Mouse (Mus musculus) megakaryocyte-erythroid progenitor cell, adult 5-6 weeks (primary cell): ENCODE measurements around the gene Speer4e. TPM values are rescaled to one million over a fixed set of nuclear protein-coding genes. Genes with fewer than 3 reads are reported as not detected.
"Not testable (repeated sequence)": the region's sequence is repeated elsewhere in the genome, so short reads cannot be mapped to it uniquely, and the experiment has no call there.

Experiments
- ATAC-seq: replicated peaks from 2 replicates; pipeline ENCODE4 v1.8.0; 2016; ENCODE audit warnings: mild to moderate bottlenecking, inconsistent platforms; ENCODE audit not compliant: severe bottlenecking, poor library complexity, low FRiP score, low TSS enrichment
- total RNA-seq, 2 experiments: library from RNA; stranded (forward) in 1 of 2; stranded (reverse) in 1 of 2; fragments of 200-1000, 215-1000 nt in 1 of 2; fragments of >200 nt in 1 of 2; fragmentation: Nextera tagmentation in 1 of 2; gene quantifications; 2 replicates each; pipeline ENCODE4 v1.2.3; 2014 to 2017

The Speer4e gene
- not detected in 2 replicates for total RNA-seq (2014; fragmentation: Nextera tagmentation)
- not detected in 2 replicates for total RNA-seq (2017)

DNA sequence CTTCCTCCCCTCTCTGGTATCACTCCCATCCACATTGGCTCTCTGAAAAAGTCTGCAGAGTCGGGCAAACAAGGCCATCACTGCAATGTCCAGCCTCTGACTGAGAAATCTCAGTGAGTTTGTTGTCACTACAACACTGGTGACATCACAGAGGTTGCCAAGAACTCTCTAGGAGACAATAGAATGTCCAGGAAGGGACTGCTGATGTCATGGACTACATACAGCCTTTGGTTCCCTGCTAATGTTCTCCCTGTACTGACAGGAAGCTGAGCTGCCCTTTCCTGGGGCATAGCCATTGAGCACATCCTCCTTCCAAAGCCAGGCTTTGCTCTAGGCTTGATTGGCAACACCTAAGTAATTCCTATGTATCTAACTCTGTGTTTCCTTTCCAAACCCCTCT lies at the start of gene Speer4e:
Gene Speer4e (minus strand): TSS at position 101 of the 400 bp plus-strand sequence.
- ATAC-seq = not testable (repeated sequence)

DNA sequence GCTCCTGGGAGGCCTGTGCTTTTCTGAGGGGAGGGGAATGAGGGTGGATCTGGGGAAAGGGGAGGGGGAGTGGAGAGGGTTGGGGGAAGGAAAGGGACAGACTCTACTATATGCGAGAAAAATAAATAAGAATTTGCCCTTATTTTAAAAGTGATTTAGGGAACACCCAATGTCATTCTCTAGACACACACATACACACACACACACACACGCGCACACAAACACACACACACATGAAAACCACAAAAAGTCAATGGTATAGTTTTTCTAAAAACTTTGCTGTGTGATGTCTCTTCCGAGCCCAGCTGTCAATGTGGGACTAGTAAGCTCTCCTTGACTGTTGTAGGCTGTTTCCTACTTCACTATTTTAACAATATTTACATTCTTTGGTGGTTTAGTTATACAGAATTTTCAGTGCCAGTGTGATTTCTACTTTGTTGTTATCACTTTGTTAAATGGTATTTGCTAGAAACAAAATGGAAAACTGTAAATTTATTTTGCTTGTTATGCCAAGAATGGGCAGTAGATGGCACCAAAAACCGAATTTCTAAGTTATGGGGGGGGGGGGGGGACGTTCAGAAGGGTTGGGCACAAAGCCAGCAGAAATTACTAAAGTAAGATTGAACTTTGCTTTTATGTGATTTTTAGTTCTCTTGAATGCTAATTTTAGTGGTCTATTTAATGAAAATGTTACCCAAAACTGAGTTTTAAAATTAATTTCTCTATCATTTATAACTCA lies 48.6 kb upstream of the Speer4e start:
- ATAC-seq = not testable (repeated sequence)

DNA sequence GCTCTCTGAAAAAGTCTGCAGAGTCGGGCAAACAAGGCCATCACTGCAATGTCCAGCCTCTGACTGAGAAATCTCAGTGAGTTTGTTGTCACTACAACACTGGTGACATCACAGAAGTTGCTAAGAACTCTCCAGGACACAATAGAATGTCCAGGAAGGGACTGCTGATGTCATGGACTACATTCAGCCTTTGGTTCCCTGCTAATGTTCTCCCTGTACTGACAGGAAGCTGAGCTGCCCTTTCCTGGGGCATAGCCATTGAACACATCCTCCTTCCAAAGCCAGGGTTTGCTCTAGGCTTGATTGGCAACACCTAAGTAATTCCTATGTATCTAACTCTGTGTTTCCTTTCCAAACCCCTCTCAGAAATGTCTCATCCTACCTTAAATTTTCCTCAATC lies 40.6 kb upstream of the Speer4e start, which contains the start of gene Gm10354:
Gene Gm10354 (minus strand): TSS at position 101 of the 400 bp plus-strand sequence.
- ATAC-seq = not testable (repeated sequence)

DNA sequence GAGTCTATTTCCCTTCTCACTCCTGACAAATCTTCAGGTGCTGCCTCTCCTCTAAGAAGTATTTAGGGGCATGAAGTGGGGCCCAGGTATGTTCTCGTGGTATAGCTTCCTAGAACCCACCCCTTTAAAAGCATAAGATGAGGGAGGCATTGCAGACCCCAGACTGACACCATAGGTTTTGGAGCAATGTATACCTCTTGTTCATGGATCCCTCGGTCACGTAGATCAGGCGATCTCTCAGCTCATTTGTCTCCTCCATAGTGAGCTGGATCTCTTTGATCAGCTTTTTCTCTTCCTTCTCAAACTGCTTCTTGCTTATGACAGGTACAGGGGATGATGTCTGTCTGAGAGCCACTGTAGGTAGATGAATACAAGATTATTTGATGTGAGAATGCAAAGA lies 39.1 kb upstream of the Speer4e start:
- ATAC-seq = not testable (repeated sequence)

DNA sequence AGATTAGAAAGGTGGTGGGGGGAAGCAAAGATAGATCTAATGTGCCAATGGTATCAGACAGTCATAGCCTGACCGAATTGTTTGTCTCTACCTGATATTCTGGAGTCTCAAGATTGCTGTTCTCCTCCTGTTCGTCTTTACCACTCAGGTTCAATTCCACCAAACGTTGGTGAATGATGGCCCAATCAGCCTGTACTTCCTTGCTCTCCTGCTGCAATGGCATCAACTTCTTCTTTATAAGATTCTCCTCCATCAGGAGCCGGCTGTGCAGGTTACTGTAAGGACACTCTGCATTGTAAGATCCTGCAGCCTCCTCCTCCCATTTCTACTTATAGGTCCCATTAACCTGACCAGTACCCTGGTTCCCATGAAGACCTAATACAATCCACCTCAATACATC lies 37.1 kb upstream of the Speer4e start:
- ATAC-seq = not testable (repeated sequence)

DNA sequence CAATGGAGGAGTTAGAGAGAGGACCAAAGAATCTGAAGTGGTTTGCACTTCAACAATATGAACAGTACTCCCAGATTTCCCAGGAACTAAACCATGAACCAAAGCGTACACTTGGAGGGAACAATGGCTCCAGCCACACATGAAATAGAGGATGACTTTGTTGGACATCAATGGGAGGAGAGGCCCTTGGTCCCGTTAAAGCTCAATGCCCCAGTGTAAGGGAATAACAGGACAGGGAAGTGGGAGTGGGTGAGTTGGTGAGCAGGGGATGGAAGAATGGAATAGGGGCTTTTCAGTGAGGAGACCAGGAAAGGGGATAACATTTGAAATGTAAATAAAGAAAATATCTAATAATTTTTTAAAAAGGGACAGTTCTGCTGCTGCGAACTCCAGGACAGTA lies 34.6 kb upstream of the Speer4e start:
- ATAC-seq = not testable (repeated sequence)

DNA sequence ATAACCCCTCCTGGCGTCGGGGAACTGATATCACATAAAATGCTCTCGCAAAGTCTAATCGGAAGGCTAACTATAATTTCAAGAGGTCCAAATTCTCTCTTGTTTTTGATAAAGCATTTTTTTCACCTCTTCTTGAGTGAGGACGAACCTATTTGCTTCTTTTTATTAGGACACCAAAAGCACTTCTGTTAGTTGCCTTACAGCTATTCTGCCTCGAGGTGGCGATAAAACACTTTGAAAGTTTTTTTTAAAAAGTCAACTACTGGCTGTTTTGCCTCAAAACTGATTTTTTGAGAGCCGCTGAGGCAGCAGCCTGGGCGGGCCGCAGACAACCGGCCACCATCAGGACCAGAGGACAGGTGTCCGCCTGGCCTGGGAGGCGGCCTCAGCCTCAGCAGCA lies 25.6 kb upstream of the Speer4e start:
- not testable (repeated sequence) for ATAC-seq

DNA sequence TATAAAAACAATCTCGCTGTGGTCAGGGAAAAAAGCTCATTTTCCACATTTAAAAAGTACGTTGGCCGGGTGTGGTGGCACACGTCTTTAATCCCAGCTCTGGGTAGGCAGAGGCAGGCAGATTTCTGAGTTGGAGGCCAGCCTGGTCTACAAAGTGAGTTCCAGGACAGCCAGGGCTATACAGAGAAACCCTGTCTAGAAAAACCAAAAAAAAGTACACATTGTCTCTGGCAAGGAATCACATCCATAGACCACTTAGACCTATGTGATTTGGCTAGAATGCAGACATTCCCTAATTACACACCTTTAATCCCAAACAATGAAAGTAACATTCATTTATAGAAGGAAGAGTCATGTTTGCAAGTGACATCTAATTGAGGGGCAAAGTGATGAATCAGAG lies 23.3 kb upstream of the Speer4e start:
- ATAC-seq = not testable (repeated sequence)

DNA sequence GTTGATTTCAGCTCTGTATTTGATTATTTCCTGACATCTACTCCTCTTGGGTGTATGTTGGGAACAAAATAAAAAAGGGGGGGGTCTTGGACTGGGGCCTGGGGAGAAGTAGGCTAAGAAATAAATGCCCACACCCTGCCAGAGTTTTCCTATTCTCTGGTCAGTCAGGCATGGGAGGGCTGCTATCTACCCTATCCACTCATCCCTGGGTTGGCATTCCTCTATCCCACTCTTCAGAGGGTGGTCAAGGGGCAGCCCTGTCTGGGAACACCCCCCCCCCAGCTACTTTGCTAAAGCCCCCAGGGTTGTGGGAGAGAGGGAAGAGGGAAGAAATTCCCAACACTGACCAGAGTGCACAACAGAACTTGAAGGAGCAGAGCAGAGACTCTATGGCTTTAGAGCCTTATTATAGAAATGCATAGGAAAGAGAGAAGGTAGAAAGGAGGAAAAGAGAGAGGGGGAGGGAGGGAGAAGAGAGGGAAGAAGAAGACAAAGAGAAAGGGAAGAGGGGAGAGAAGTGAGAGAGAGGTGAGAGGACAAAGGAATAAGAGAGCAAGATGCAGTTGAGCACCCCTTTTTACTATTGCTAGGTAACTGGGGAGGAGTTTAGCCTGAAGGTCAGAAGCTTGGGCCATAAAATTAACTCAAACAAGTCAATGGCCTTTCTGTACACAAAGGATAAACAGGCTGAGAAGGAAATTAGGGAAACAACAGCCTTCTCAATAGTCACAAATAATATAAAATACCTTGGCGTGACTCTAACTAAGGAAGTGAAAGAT lies 17.9 kb upstream of the Speer4e start:
- not testable (repeated sequence) for ATAC-seq

DNA sequence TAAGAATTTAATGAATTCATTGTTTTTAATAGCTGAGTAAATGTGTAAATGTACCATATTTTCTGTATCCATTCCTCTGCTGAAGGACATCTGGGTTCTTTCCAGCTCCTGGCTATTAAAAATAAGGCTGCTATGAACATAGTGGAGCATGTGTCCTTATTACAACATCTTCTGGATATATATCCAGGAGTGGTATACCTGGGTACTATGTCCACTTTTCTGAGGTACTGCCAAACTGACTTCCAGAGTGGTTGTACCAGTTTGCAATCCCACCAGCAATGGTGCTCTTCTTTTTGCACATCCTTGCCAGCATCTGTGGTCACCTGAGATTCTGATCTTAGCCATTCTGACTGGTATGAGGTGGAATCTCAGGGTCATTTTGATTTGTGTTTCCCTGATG lies 15.4 kb upstream of the Speer4e start:
- ATAC-seq = not testable (repeated sequence)

DNA sequence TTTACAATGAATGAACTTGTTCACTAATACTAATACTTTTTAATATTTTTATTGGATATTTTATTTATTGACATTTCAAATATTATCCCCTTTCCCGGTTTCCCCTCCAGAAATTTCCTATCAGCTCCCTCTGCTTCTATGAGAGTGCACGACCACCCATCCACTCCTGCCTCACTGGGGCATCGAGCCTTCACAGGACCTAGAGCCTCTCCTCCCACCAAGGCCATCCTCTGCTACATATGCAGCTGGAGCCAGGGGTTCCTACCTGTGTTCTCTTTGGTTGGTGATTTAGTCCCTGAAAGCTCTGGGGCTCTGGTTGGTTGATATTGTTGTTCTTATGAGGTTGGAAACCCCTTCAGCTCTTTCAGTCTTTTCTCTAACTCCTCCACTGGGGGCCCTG lies 14.5 kb upstream of the Speer4e start:
- ATAC-seq = not testable (repeated sequence)

DNA sequence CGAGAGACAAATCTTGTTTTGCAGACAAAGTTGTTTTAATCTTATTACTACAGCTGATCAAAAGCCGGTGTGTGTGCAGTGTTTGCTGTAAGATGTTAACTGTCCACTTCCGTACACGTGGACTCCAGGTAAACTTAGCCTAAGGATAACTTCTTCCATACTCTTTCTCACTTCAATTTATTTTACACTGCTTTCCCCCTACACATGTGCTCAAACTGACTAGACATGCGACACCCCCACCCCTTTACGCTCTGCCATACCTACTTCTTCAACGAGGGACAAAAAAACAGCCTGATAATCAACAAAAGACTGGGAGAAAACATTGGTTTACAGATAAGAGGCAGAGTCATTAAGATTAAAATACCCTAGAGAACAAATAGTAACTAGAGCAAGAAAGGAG lies 13.6 kb upstream of the Speer4e start:
- ATAC-seq = not testable (repeated sequence)

DNA sequence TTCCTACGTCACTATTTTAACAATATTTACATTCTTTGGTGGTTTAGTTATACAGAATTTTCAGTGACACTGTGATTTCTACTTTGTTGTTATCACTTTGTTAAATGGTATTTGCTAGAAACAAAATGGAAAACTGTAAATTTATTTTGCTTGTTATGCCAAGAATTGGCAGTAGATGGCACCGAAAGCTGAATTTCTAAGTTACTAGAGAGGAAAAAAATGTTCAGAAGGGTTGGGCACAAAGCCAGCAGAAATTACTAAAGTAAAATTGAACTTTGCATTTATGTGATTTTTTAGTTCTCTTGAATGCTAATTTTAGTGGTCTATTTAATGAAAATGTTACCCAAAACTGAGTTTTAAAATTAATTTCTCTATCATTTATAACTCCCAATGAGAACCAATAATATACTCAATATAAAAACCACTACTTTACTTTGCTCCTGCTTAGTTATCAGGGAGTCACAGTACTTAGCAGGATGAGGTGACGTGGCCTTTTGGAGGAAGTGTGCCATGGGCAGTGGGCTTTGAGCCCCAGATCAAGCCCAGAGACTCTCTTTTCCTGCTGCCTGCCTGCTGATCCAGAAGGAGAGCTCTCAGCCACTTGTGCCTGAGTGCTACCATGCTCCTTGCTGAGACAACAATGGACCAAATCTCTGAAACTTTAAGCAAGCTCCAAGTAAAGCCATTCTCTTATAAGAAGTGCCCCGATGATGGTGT lies 9.4 kb upstream of the Speer4e start:
- ATAC-seq = not testable (repeated sequence)

DNA sequence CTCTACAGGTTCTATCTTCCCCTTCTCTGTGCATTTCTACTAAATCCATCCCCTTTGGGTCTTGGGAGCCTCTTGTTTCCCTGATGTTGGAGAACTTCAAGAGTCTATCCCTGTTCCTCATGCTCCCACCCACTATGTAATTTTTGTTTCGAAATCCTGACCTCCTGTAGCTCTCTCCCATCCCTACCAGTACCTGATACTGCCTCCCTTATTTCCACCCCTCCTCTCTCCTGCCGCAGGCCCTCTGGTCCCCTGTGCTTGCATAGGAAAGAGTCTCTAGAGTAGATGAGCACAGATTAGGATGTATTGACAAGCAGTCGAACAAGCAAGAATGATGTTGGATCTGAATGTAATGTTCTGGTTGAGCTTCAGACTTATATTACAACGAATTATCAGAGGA lies 7.3 kb upstream of the Speer4e start:
- not testable (repeated sequence) for ATAC-seq

DNA sequence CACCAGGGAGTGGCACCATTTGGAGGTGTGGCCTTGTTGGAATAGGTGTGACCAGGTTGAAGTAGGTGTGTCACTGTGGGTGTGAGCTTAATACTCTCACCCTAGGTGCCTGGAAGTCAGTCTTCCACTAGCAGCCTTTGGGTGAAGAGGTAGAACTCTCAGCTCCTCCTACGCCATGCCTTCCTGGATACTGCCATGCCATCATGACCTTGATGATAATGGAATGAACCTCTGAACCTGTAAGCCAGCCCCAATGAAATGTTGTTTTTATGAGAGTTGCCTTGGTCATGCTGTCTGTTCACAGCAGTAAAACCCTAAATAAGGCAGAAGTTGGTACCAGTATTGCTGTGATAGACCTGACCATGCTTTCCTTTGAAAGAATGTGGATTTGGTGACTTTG lies 2.8 kb upstream of the Speer4e start:
- ATAC-seq = not testable (repeated sequence)

DNA sequence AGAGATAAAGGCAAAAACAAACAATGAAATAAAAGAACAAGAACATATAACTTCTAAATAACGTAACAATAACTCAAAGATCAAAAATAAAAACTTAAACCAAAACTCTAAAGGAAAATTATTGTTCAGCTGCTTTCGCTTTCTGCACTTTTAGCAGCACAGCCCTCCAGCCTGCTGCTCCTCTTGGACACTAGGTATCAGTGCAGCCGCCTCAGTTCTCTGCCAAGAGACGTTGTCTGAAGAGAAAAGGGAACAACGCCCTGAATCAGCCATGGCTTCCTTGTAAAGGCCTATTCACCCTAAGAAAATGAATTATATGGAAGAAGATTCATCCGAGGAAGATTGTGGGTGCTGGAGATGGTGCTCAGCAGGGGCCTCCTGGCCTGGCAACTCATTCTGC lies 4.5 kb downstream of the Speer4e start:
- ATAC-seq = not testable (repeated sequence)

DNA sequence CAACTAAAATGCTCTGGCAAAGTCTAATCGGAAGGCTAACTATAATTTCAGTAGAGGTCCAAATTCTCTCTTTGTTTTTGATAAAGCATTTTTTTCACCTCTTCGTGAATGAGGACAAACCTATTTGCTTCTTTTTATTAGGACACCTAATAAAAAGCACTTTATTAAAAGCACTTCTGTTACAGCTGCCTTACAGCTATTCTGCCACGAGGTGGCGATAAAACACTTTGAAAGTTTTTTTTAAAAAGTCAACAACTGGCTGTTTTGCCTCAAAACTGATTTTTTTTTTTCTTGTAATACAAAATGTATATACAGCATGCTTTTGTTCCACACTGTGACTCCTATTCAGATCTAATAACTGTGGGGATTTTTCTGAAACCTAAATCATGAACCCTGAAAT lies 11.2 kb downstream of the Speer4e start:
- ATAC-seq = not testable (repeated sequence)

DNA sequence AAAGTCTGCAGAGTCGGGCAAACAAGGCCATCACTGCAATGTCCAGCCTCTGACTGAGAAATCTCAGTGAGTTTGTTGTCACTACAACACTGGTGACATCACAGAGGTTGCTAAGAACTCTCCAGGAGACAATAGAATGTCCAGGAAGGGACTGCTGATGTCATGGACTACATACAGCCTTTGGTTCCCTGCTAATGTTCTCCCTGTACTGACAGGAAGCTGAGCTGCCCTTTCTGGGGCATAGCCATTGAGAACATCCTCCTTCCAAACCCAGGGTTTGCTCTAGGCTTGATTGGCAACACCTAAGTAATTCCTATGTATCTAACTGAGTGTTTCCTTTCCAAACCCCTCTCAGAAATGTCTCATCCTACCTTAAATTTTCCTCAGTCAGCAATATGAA lies 23.4 kb downstream of the Speer4e start, which contains the start of gene Gm9758:
Gene Gm9758 (minus strand): TSS at position 101 of the 400 bp plus-strand sequence.
- ATAC-seq = not testable (repeated sequence)

DNA sequence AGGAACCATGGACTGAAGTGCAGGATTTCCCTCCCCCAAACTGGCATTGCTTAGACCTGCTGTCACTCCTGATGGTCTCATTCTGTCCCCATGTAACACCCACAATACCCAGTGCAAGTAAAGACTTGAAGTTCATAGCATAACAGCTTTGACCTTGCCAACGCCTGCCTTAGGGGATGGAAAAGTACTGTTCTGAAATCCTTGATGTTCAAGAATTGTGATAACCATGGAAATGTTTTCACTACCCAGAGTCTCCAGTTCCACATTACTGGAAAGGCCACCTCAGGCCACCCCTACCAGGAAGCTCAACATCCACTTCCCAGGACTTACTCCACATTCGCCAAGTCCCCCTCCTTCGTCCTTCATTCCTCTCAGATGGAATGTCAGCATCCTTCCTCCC lies 23.9 kb downstream of the Speer4e start:
- not testable (repeated sequence) for ATAC-seq

DNA sequence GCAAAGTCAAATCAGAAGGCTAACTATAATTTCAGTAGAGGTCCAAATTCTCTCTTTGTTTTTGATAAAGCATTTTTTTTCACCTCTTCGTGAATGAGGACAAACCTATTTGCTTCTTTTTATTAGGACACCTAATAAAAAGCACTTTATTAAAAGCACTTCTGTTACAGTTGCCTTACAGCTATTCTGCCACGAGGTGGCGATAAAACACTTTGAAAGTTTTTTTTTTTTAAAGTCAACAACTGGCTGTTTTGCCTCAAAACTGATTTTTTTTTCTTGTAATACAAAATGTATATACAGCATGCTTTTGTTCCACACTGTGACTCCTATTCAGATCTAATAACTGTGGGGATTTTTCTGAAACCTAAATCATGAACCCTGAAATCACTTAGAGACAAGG lies 34.7 kb downstream of the Speer4e start:
- not testable (repeated sequence) for ATAC-seq
